Mouse (Mus musculus) embryonic facial prominence, embryonic 13.5 days (tissue): Measurements from ENCODE around the gene Gpr137b. TPM values are rescaled to one million over a fixed set of nuclear protein-coding genes. Genes with fewer than 3 reads are reported as not detected.
"Not testable (repeated sequence)": the region's sequence is repeated elsewhere in the genome, so short reads cannot be mapped to it uniquely, and the experiment has no call there.

Experiments
- ATAC-seq: fragments of 200-750 bp; cut with Nextera tagmentation; 2 replicates; pipeline ENCODE4 v1.8.0; 2017; ENCODE audit warnings: low read depth; ENCODE audit not compliant: insufficient number of reproducible peaks, insufficient read depth, low FRiP score, low TSS enrichment
- H3K27ac ChIP-seq: fragments of 300-500 bp; sonication (generic); 2 replicates; pipeline ENCODE4 v1.5.1; 2015; ENCODE audit warnings: moderate library complexity, mild to moderate bottlenecking, inconsistent platforms
- H3K27me3 ChIP-seq: fragments of 300-500 bp; sonication (generic); 2 replicates; pipeline ENCODE4 v1.6.1; 2015; ENCODE audit warnings: mild to moderate bottlenecking, inconsistent platforms
- H3K36me3 ChIP-seq: fragments of 300-500 bp; sonication (generic); 2 replicates; pipeline ENCODE4 v1.6.1; 2015; ENCODE audit warnings: mild to moderate bottlenecking, inconsistent platforms
- H3K4me1 ChIP-seq: fragments of 300-500 bp; sonication (generic); 2 replicates; pipeline ENCODE4 v1.6.1; 2015; ENCODE audit warnings: inconsistent platforms
- H3K4me2 ChIP-seq: fragments of 300-500 bp; sonication (generic); 2 replicates; pipeline ENCODE4 v1.6.1; 2015; ENCODE audit warnings: moderate library complexity, mild to moderate bottlenecking, inconsistent platforms
- H3K4me3 ChIP-seq: fragments of 300-500 bp; sonication (generic); 2 replicates; pipeline ENCODE4 v1.5.1; 2015; ENCODE audit warnings: mild to moderate bottlenecking, inconsistent platforms
- H3K9ac ChIP-seq: fragments of 300-500 bp; sonication (generic); 2 replicates; pipeline ENCODE4 v1.6.1; 2015; ENCODE audit warnings: mild to moderate bottlenecking, inconsistent platforms
- H3K9me3 ChIP-seq: fragments of 300-500 bp; sonication (generic); 2 replicates; pipeline ENCODE4 v1.6.1; 2016; ENCODE audit warnings: inconsistent platforms
- WGBS: fragments of 180-500 bp; shearing (Covaris S2); methylation state at CpG from one replicate; pipeline ENCODE4 v1.1.7; 2015; ENCODE audit warnings: mixed read lengths; 5-methylcytosine and 5-hydroxymethylcytosine counted together
- polyA plus RNA-seq: library from polyadenylated mRNA; unstranded; fragments of >200 nt; fragmentation: Nextera tagmentation; extraction: Ambion mirVana; gene quantifications from 2 replicates; pipeline ENCODE4 v1.2.1, GENCODE M21; 2015

Gpr137b gene
- polyA plus RNA-seq, 1 experiment from 2014 or later: 11.4 TPM

DNA sequence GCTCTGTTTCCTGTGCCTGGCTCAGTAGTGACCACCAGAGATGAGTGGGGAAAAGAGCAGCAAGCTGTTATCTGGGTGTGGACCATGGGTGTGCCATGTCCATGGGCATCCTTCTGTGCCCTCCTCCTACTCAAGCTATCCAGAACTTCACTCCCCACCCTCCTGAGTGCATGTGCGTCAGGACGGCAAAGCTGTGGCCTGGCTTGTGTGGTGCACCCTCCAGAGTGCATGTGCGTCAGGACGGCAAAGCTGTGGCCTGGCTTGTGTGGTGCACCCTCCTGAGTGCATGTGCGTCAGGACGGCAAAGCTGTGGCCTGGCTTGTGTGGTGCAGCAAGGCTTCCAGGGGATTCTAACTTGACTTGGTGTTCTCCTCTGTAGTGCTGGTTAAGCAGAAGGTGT, 31.6 kb downstream of the Gpr137b start:
- not testable (repeated sequence) for H3K9me3 ChIP-seq, H3K4me1 ChIP-seq, ATAC-seq, H3K4me2 ChIP-seq, H3K36me3 ChIP-seq, H3K9ac ChIP-seq, H3K27ac ChIP-seq, H3K4me3 ChIP-seq, H3K27me3 ChIP-seq
- 97% methylated on average over 6 of the region's 6 CpGs for WGBS

GRCm38 (mm10) chr13:13360045-13360444, 33.8 kb downstream of the Gpr137b start:
- not testable (repeated sequence) for H3K4me1 ChIP-seq, ATAC-seq, H3K27ac ChIP-seq, H3K4me3 ChIP-seq, H3K36me3 ChIP-seq, H3K9ac ChIP-seq, H3K27me3 ChIP-seq, H3K9me3 ChIP-seq, H3K4me2 ChIP-seq
- 91% methylated on average over 4 of the region's 4 CpGs for WGBS

GRCm38 (mm10) chr13:13358602-13359001, 35.2 kb downstream of the Gpr137b start:
- ATAC-seq, H3K36me3 ChIP-seq, H3K9me3 ChIP-seq, H3K27me3 ChIP-seq, H3K9ac ChIP-seq, H3K27ac ChIP-seq, H3K4me2 ChIP-seq, H3K4me3 ChIP-seq, H3K4me1 ChIP-seq: not testable (repeated sequence)
- 83% methylated on average over 7 of the region's 7 CpGs for WGBS

GRCm38 (mm10) chr13:13358097-13358496, 35.7 kb downstream of the Gpr137b start:
- H3K27me3 ChIP-seq, H3K9ac ChIP-seq, H3K9me3 ChIP-seq, ATAC-seq, H3K4me1 ChIP-seq, H3K27ac ChIP-seq, H3K4me3 ChIP-seq, H3K4me2 ChIP-seq, H3K36me3 ChIP-seq: not testable (repeated sequence)
- WGBS: 78% methylated on average over 8 of the region's 8 CpGs

DNA sequence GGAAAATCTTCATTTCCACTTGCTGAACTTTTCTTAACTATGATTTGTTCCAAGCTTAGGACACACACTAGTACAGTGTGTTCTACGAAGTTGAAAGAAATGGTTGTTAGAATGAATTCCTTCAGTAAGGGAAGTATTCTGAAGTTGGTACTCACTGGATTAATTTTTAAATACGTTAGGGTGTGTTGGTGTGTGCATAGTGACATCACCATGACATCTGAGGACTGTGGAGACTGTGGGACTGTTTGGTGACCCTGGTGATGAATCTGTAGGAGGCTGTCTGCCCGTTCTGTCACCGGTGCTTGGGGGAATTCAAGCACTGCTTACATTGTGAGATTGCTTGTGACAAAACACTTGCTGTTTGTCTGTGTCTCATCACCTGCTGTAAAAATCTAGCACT, 41.7 kb downstream of the Gpr137b start:
- not testable (repeated sequence) for H3K27me3 ChIP-seq, H3K9me3 ChIP-seq, H3K4me2 ChIP-seq, H3K9ac ChIP-seq, H3K4me3 ChIP-seq, H3K27ac ChIP-seq, ATAC-seq, H3K36me3 ChIP-seq, H3K4me1 ChIP-seq
- 86% methylated on average over 4 of the region's 4 CpGs for WGBS

- H3K27ac ChIP-seq, ATAC-seq, H3K4me1 ChIP-seq, H3K9ac ChIP-seq, H3K27me3 ChIP-seq, H3K4me3 ChIP-seq, H3K4me2 ChIP-seq, H3K36me3 ChIP-seq, H3K9me3 ChIP-seq: not testable (repeated sequence)
- WGBS: 88% methylated on average over 7 of the region's 7 CpGs
These were observed 43.1 kb downstream of the Gpr137b start for GRCm38 (mm10) chr13:13350681-13351080.

GRCm38 (mm10) chr13:13349288-13349687, 44.5 kb downstream of the Gpr137b start:
- Histone ChIP-seq H3K27ac (no peak overlapping the region), H3K27me3 (no peaks in the 10 kb centered on the region), H3K9ac (no peak overlapping the region), H3K4me1 (0 out of 2 replicates have a peak, but pooled peaks cover 2% of the 10 kb centered on the region), H3K4me3 (no peak overlapping the region), H3K36me3 (no peaks in the 10 kb centered on the region), H3K9me3 (no peaks in the 10 kb centered on the region), H3K4me2 (no peak overlapping the region)
- no peak for ATAC-seq
- WGBS: 65% methylated on average over 4 of the region's 4 CpGs

DNA sequence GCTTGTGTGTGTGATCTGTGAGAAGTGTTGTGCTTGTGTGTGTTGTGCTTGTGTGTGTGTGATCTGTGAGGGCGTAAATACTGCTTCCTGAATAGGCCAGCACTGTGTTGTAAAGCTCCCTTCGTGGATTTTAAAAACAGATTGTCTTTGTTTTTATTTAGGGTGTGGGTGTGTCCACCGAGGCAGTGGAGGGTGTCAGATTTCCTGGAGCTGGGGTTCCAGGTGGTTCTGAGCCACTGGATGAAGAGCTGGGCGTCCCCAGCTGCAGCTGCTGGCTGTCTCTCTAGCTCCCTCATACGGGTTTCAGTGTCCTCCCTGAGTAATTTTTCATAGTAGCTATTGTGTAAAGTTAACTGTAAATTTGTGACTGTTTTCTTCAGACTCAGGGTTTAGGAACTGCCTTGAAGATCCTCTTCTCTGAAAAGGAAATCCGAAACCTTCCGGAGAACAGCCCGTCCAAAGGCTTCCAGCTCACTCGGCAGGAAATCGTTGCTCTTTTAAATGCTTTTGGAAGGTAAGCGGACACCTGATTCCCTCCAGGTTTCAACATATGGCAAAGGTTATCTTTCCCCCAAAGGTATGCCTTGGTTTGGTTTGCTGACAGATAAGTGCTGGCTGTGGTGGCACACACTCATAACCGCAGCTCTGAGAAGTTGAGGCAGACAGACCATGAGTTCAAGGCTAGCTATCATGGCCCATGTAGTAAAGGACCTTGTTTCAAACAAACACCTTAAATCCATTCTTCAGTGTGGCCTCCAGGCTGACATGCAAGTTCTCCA, 46.0 kb downstream of the Gpr137b start:
- 9% methylated on average over 12 of the region's 12 CpGs for WGBS
- H3K9me3 ChIP-seq, H3K27me3 ChIP-seq, H3K4me3 ChIP-seq, H3K4me1 ChIP-seq, H3K27ac ChIP-seq, H3K36me3 ChIP-seq, H3K9ac ChIP-seq: not testable (repeated sequence)
- H3K4me2 ChIP-seq: peak overlapping the region; percentile 30
- 0 out of 2 replicates have a peak, but pooled peaks have one; percentile 37 for ATAC-seq

- WGBS: 96% methylated on average over 8 of the region's 8 CpGs
- not testable (repeated sequence) for H3K9me3 ChIP-seq
These were observed 56.5 kb downstream of the Gpr137b start for GRCm38 (mm10) chr13:13337361-13337760.

DNA sequence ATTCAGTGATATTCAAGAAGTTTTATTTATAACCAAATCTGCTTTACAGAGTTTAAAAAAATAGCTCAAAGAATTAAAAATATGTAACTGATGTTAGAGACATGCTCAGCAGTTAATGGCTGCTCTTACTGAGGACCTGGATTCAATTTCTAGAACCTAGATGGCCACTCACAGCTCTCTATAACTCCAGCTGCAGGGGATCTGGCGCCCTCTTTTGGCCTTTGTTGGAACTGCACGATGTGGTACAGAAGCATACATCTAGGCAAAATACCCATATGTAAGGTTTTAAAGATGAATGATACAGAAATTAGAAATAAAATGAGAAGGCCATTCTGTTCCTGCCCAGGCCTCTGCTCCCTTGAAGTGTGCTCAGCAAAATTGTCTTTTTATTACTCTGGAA, 64.9 kb downstream of the Gpr137b start:
- Histone ChIP-seq H3K4me3 (no peak overlapping the region), H3K27ac (no peak overlapping the region), H3K36me3 (no peaks in the 10 kb centered on the region), H3K27me3 (no peaks in the 10 kb centered on the region), H3K9me3 (no peaks in the 10 kb centered on the region), H3K4me1 (no peaks in the 10 kb centered on the region), H3K4me2 (no peak overlapping the region), H3K9ac (no peak overlapping the region)
- no peak for ATAC-seq
- WGBS: 2% methylated on average over 2 of the region's 2 CpGs

More at GRCm38 (mm10) chr13:13337361-13337760, 56.5 kb downstream of the Gpr137b start:
- not testable (repeated sequence) for H3K9ac ChIP-seq, H3K4me3 ChIP-seq, ATAC-seq, H3K27me3 ChIP-seq, H3K27ac ChIP-seq, H3K36me3 ChIP-seq, H3K4me2 ChIP-seq, H3K4me1 ChIP-seq
